8 mouse cellular contexts compared by ENCODE assay signal in the genomic region with DNA sequence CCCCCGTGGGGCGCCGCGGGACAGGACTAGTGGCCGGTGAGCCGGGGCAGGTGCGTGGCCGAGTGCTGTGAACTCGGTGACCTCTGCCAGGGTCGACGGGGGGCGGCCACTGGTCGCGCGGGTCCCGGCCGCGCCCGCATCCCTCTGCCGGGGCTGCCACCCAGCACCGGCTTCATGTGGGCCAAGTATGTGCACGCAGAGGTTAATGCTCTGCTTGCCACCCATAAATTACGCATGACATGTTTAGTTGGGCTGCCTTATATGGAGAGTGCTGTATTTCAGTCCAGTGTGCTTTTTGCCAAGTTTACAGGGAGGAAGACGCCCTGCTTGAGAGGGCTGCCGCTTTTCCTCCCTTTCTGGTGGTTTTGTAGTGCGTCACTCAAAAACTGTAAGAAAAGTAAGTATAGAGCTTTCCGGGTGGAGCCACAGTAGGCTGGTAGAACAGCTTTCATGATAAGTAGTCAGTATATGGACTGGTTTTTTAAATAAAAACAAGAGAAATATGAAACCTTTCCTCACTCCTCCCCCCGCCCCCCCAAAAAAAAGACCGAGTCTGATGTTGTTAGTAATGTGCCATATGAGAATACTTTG. TPM values are rescaled to one million over a fixed set of nuclear protein-coding genes. Genes with fewer than 3 reads are reported as not detected.
DNase-seq lines count a peak whose midpoint lies in the region; ATAC-seq and TF ChIP-seq lines count a peak whose summit lies in the region.

No protein-coding gene starts in this region.

- H3K9ac ChIP-seq in MEL (ENCODE audit: control insufficient read depth, low read depth, low read length, poor library complexity, severe bottlenecking): peak overlapping the region; percentile 98
- H3K9ac ChIP-seq in hindbrain, postnatal 0 days (replicated peaks; ENCODE audit: low read length): peak overlapping the region; percentile 79
- peak overlapping the region; percentile 90 for H3K9ac ChIP-seq in limb, embryonic 15.5 days
- H3K9ac ChIP-seq in midbrain, embryonic 14.5 days (replicated peaks; ENCODE audit: low read length): peak overlapping the region; percentile 91

- H3K27ac ChIP-seq in MEL (ENCODE audit: control insufficient read depth, low read depth, low read length): peak overlapping the region; percentile 89
- peak overlapping the region; percentile 92 for H3K27ac ChIP-seq in hindbrain, postnatal 0 days
- peak overlapping the region; percentile 99 for H3K27ac ChIP-seq in limb, embryonic 15.5 days
- peak overlapping the region; percentile 85 for H3K27ac ChIP-seq in midbrain, embryonic 14.5 days (replicated peaks; ENCODE audit: low read depth, low read length)

- DNase-seq in 3T3-L1 (ENCODE audit: low read depth, low spot score) (peak; percentile 96), MEL (ENCODE audit: low read depth, low spot score) (peak; percentile 81)
- DNase-seq in cerebellum, postnatal 14 days: peak; percentile 71 to 79
- peak; percentile 48 to 57 for DNase-seq in frontal cortex, postnatal 36 days (ENCODE audit: low spot score in 2 of 2)
- DNase-seq in hindbrain, postnatal 0 days (ENCODE audit: low spot score): peak; percentile 71
- peak; percentile 63 for DNase-seq in midbrain, embryonic 14.5 days
- peak; percentile 53 for DNase-seq in testis, postnatal 14 days (ENCODE audit: low spot score)

- peak overlapping the region; percentile 65 to 87 for H3K4me3 ChIP-seq in MEL (ENCODE audit: control insufficient read depth in 1 of 2, insufficient read depth in 1 of 2, low read depth in 2 of 2, low read length in 2 of 2)
- H3K4me3 ChIP-seq in hindbrain, postnatal 0 days (ENCODE audit: low read length): peak overlapping the region; percentile 76
- peak overlapping the region; percentile 93 for H3K4me3 ChIP-seq in limb, embryonic 15.5 days
- H3K4me3 ChIP-seq in midbrain, embryonic 14.5 days (replicated peaks; ENCODE audit: low read depth, low read length): peak overlapping the region; percentile 90

- peak overlapping the region; percentile 80 for H3K4me2 ChIP-seq in hindbrain, postnatal 0 days (ENCODE audit: low read depth, low read length)
- peak overlapping the region; percentile 49 for H3K4me2 ChIP-seq in limb, embryonic 15.5 days
- H3K4me2 ChIP-seq in midbrain, embryonic 14.5 days (ENCODE audit: low read length): peak overlapping the region; percentile 72

- ATAC-seq in hindbrain, postnatal 0 days: peak; percentile 81
- peak; percentile 87 for ATAC-seq in limb, embryonic 15.5 days (ENCODE audit: insufficient number of reproducible peaks, low FRiP score, low TSS enrichment, low read depth)
- peak; percentile 70 for ATAC-seq in midbrain, embryonic 14.5 days (ENCODE audit: low FRiP score, low TSS enrichment)

- TF ChIP-seq POLR2A in MEL (IDR thresholded peaks at IDR 0.05; ENCODE audit: control insufficient read depth in 1 of 2, insufficient read depth in 1 of 2, low read depth in 1 of 2, low read length in 2 of 2, poor library complexity in 1 of 2): no peak; a peak in 1 of 4 replicates

- peak in 1 of 2 experiments; percentile 19; a peak in 1 of 4 replicates for TF ChIP-seq EP300 in MEL (IDR thresholded peaks at IDR 0.05; ENCODE audit: low read depth in 1 of 2, low read length in 2 of 2)

- no peaks in the 10 kb centered on the region for H3K27me3 ChIP-seq in MEL (ENCODE audit: control insufficient read depth in 1 of 2, insufficient read depth in 2 of 2, low read length in 2 of 2)
- no peaks in the 10 kb centered on the region for H3K27me3 ChIP-seq in hindbrain, postnatal 0 days (ENCODE audit: insufficient read depth, low read length)
- no peaks in the 10 kb centered on the region for H3K27me3 ChIP-seq in limb, embryonic 15.5 days
- H3K27me3 ChIP-seq in midbrain, embryonic 14.5 days (ENCODE audit: control insufficient read depth, insufficient read depth, low read length): no peaks in the 10 kb centered on the region

- TF ChIP-seq RAD21 in MEL (IDR thresholded peaks at IDR 0.05; ENCODE audit: low read depth, low read length): no peak

- no peaks in the 10 kb centered on the region for H3K9me3 ChIP-seq in MEL (replicated peaks; ENCODE audit: insufficient read depth, low read length)
- no peaks in the 10 kb centered on the region for H3K9me3 ChIP-seq in hindbrain, postnatal 0 days (ENCODE audit: low read length)
- H3K9me3 ChIP-seq in limb, embryonic 15.5 days: no peaks in the 10 kb centered on the region
- H3K9me3 ChIP-seq in midbrain, embryonic 14.5 days (ENCODE audit: control insufficient read depth, low read length): no peaks in the 10 kb centered on the region

- no peak for TF ChIP-seq CTCF in MEL (IDR thresholded peaks at IDR 0.05 in 2 of 3, conservative IDR thresholded peaks at IDR 0.05 in 1 of 3; ENCODE audit: control insufficient read depth in 1 of 3, insufficient read depth in 1 of 3, low read depth in 2 of 3, low read length in 3 of 3, poor library complexity in 1 of 3, severe bottlenecking in 1 of 3)
- no peak for TF ChIP-seq CTCF in hindbrain, postnatal 0 days (IDR thresholded peaks at IDR 0.05; ENCODE audit: low read depth)

- peaks cover 22 to 48% of the 10 kb centered on the region in 2 experiments for H3K4me1 ChIP-seq in MEL (ENCODE audit: control insufficient read depth in 1 of 2, insufficient read depth in 2 of 2, low read length in 2 of 2)
- 0 out of 2 replicates have a peak, but pooled peaks cover 9% of the 10 kb centered on the region for H3K4me1 ChIP-seq in hindbrain, postnatal 0 days (ENCODE audit: insufficient read depth, low read length)
- H3K4me1 ChIP-seq in limb, embryonic 15.5 days: peaks cover 16% of the 10 kb centered on the region; the same call in 1 of the 2 replicates
- peaks cover 21% of the 10 kb centered on the region for H3K4me1 ChIP-seq in midbrain, embryonic 14.5 days (ENCODE audit: control insufficient read depth, insufficient read depth, low read length)

- H3K79me2 ChIP-seq in MEL (ENCODE audit: control insufficient read depth, insufficient read depth, low read length, poor library complexity): peaks cover 74% of the 10 kb centered on the region

- WGBS in hindbrain, postnatal 0 days: under 1% methylated on average over 28 of the region's 29 CpGs
- under 1% methylated on average over 29 of the region's 29 CpGs for WGBS in limb, embryonic 15.5 days
- WGBS in midbrain, embryonic 14.5 days: 2% methylated on average over 29 of the region's 29 CpGs

- peaks cover 27 to 62% of the 10 kb centered on the region in 2 experiments for H3K36me3 ChIP-seq in MEL (ENCODE audit: control insufficient read depth in 1 of 2, insufficient read depth in 2 of 2, low read length in 2 of 2)
- no peaks in the 10 kb centered on the region for H3K36me3 ChIP-seq in hindbrain, postnatal 0 days (ENCODE audit: insufficient read depth, low read length)
- no peaks in the 10 kb centered on the region for H3K36me3 ChIP-seq in limb, embryonic 15.5 days
- no peaks in the 10 kb centered on the region for H3K36me3 ChIP-seq in midbrain, embryonic 14.5 days (ENCODE audit: control insufficient read depth, insufficient read depth, low read length)

TF ChIP-seq in MEL, 35 proteins besides CTCF, POLR2A, EP300 and RAD21:
- TF ChIP-seq TBP (IDR thresholded peaks at IDR 0.05; ENCODE audit: low read depth, low read length) (0 out of 2 replicates have a peak, but pooled peaks have one; percentile 24), MYC (IDR thresholded peaks at IDR 0.05; ENCODE audit: low read depth, low read length) (peak; percentile 65; the same call in 1 of the 2 replicates), E2F4 (IDR thresholded peaks at IDR 0.05; ENCODE audit: borderline replicate concordance, low read depth, low read length) (no peak), SIN3A (IDR thresholded peaks at IDR 0.05; ENCODE audit: low read length) (0 out of 2 replicates have a peak, but pooled peaks have one; percentile 35), UBTF (IDR thresholded peaks at IDR 0.05; ENCODE audit: borderline replicate concordance, insufficient read depth, low read depth, low read length) (no peak), MXI1 (IDR thresholded peaks at IDR 0.05; ENCODE audit: low read depth, low read length) (peak; percentile 25; the same call in 1 of the 2 replicates), SMC3 (IDR thresholded peaks at IDR 0.05; ENCODE audit: low read depth, low read length) (no peak), ETS1 (IDR thresholded peaks at IDR 0.05; ENCODE audit: low read depth, low read length) (0 out of 2 replicates have a peak, but pooled peaks have one; percentile 50), TAL1 (IDR thresholded peaks at IDR 0.05; ENCODE audit: low read length) (no peak), HCFC1 (IDR thresholded peaks at IDR 0.05; ENCODE audit: low read depth, low read length) (no peak), POLR2AphosphoS2 (IDR thresholded peaks at IDR 0.05; ENCODE audit: low read length) (no peak), MEF2A (IDR thresholded peaks at IDR 0.05; ENCODE audit: extremely low read depth, insufficient replicate concordance, low read depth, low read length, poor library complexity, severe bottlenecking) (no peak)

RNA-seq across cellular contexts. Expression of gene Mbnl1, which starts 29.0 kb away (rescaled TPM):
- total RNA-seq in MEL (2012; rRNA removed): 323 and 341 TPM in 2 replicates
- polyA plus RNA-seq in MEL (2012; ENCODE audit: insufficient read depth in 1 of 2, insufficient read length in 2 of 2, low read depth in 1 of 2, low replicate concordance in 2 of 2, missing spikeins in 1 of 2): 100 to 1,000 TPM; 250 to 371 TPM
- 71.4 and 90.8 TPM in 2 replicates for total RNA-seq in hindbrain, postnatal 0 days (2014; rRNA removed)
- 52.7 and 56.2 TPM in 2 replicates for polyA plus RNA-seq in hindbrain, postnatal 0 days (2015; fragmentation: Nextera tagmentation; extraction: Ambion mirVana)
- polyA plus RNA-seq in limb, embryonic 15.5 days (2015; fragmentation: Nextera tagmentation; extraction: Ambion mirVana): 109 and 113 TPM in 2 replicates
- 58.0 and 66.8 TPM in 2 replicates for polyA plus RNA-seq in midbrain, embryonic 14.5 days (2014; fragmentation: Nextera tagmentation; extraction: Ambion mirVana)

Comparison
In these comparisons a context has a peak if more than half of its experiments do, and no peak if none do; other contexts are left out.
1. Peak in every context shown above with its lines: DNase-seq, ATAC-seq, H3K4me3 ChIP-seq and H3K27ac ChIP-seq.